Mouse (Mus musculus): ENCODE measurements around the gene Chchd1. TPM values are rescaled to one million over a fixed set of nuclear protein-coding genes. Genes with fewer than 3 reads are reported as not detected.

Gene Chchd1
- polyA plus RNA-seq, 1 experiment from 2014 or later, result 188 TPM

DNA sequence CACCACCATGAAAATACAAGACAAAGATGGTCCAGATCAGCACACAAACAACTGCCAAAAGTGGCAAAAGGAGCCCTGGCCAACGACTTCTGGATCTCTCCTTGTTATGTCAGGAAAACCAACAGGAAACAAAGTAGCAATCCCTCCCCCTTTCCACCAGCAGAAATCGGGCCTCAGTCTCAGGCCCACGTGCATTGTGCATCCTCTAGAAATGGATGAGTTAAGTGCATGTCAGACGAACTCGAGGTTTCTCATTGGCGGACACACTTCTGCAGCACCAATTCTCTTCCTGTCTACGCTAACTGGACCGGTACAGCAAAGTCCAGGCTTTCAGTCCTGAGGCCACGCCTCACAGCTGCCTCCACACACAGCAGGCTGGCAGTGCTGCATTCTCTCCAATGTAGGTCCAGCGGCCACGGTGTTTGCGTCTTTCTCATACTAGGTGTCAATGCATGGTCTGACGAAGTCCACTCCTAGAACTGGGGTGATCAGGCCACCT, 33.1 kb downstream of the Chchd1 start:
- H3K27ac ChIP-seq (replicated peaks; ENCODE audit: low read depth, low read length), result no peak overlapping the region
- no peak for DNase-seq
- peaks cover 45% of the 10 kb centered on the region for H3K36me3 ChIP-seq (ENCODE audit: control insufficient read depth, insufficient read depth, low read length)
- H3K27me3 ChIP-seq (ENCODE audit: control insufficient read depth, insufficient read depth, low read length), result no peaks in the 10 kb centered on the region
- WGBS, result 91% methylated on average over 13 of the region's 13 CpGs
- ATAC-seq (ENCODE audit: low FRiP score, low TSS enrichment), result no peak
- H3K9me3 ChIP-seq (ENCODE audit: control insufficient read depth, low read length), result no peaks in the 10 kb centered on the region
- H3K4me3 ChIP-seq (replicated peaks; ENCODE audit: low read depth, low read length), result no peak overlapping the region
- H3K4me1 ChIP-seq (ENCODE audit: control insufficient read depth, insufficient read depth, low read length), result peaks cover 7% of the 10 kb centered on the region
- H3K9ac ChIP-seq (replicated peaks; ENCODE audit: low read length), result no peak overlapping the region
- H3K4me2 ChIP-seq (ENCODE audit: low read length), result no peak overlapping the region

DNA sequence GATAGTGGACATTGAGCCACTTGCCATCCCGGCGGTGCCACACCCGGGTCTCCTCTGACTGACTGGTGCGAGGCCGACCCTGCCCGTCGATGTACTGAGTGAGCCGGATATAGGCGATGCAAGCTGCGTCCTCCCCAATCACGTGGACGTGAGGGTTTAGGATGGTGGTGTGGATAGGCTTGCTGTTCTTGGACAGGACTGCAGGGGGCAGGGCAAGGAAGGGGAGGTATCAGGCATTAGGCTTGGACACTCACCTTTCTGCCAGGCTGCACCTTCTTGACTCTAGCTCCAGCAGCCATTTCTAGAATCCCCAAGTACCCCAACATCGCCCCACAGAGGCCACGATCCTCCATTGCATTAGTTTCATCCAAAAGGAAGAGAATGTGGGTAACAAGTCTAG, 34.5 kb downstream of the Chchd1 start:
- ATAC-seq (ENCODE audit: low FRiP score, low TSS enrichment), result no peak
- Histone ChIP-seq H3K27ac (replicated peaks; ENCODE audit: low read depth, low read length) (no peak overlapping the region), H3K9ac (replicated peaks; ENCODE audit: low read length) (no peak overlapping the region), H3K9me3 (ENCODE audit: control insufficient read depth, low read length) (no peaks in the 10 kb centered on the region), H3K4me2 (ENCODE audit: low read length) (no peak overlapping the region), H3K4me1 (ENCODE audit: control insufficient read depth, insufficient read depth, low read length) (peaks cover 7% of the 10 kb centered on the region), H3K36me3 (ENCODE audit: control insufficient read depth, insufficient read depth, low read length) (peaks cover 53% of the 10 kb centered on the region), H3K4me3 (replicated peaks; ENCODE audit: low read depth, low read length) (no peak overlapping the region), H3K27me3 (ENCODE audit: control insufficient read depth, insufficient read depth, low read length) (no peaks in the 10 kb centered on the region)
- DNase-seq, result peak; percentile 57
- WGBS, result 37% methylated on average over 14 of the region's 14 CpGs

DNA sequence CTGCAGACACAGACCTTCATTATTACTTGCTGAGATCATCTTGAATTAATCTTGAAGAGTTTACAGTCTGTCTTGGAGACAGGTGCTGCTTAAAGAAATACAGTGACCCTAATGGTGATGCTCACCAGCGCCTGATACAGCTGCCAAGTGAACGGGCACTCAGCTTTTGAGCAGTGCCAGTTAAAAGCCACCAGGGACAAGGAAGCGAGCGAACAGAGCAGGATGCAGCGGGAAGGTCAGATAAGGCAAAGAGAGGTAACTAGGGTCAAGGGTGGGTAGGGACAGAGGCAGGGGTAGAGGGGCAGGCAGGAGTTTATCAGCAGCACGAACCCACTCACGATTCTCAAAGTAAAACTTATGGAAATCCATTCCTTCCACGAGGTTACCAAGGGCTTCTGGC, 35.7 kb downstream of the Chchd1 start:
- DNase-seq (no peak), ATAC-seq (ENCODE audit: low FRiP score, low TSS enrichment) (no peak)
- H3K27me3 ChIP-seq (ENCODE audit: control insufficient read depth, insufficient read depth, low read length), result no peaks in the 10 kb centered on the region
- 90% methylated on average over 8 of the region's 8 CpGs for WGBS
- H3K4me3 ChIP-seq (replicated peaks; ENCODE audit: low read depth, low read length), result no peak overlapping the region
- H3K9ac ChIP-seq (replicated peaks; ENCODE audit: low read length), result no peak overlapping the region
- no peaks in the 10 kb centered on the region for H3K9me3 ChIP-seq (ENCODE audit: control insufficient read depth, low read length)
- H3K4me2 ChIP-seq (ENCODE audit: low read length), result no peak overlapping the region
- H3K36me3 ChIP-seq (ENCODE audit: control insufficient read depth, insufficient read depth, low read length), result peaks cover 57% of the 10 kb centered on the region
- no peak overlapping the region for H3K27ac ChIP-seq (replicated peaks; ENCODE audit: low read depth, low read length)
- H3K4me1 ChIP-seq (ENCODE audit: control insufficient read depth, insufficient read depth, low read length), result peaks cover 2% of the 10 kb centered on the region

DNA sequence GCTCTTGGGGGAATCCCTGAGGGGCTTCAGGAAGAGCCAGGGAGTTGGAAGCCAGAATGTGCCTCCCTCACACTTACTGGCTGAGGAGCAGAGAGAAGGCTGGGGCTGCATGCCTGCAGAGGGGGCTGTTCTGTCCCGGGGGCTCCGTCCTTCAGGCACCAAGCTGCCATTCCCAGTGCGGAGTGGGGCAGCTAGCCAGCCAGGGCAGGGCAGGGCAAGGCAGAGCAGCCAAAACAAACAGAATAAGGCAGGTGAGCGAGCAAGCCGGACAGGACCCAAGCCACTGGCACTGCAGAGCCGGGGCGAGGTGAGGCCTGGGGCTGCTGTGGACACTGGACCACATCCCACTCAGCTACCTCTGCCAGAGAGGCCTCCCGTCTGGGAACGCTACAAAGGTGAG, 38.5 kb downstream of the Chchd1 start:
- Histone ChIP-seq H3K27ac (replicated peaks; ENCODE audit: low read depth, low read length) (no peak overlapping the region), H3K9ac (replicated peaks; ENCODE audit: low read length) (no peak overlapping the region), H3K4me2 (ENCODE audit: low read length) (no peak overlapping the region), H3K9me3 (ENCODE audit: control insufficient read depth, low read length) (no peaks in the 10 kb centered on the region), H3K27me3 (ENCODE audit: control insufficient read depth, insufficient read depth, low read length) (no peaks in the 10 kb centered on the region), H3K36me3 (ENCODE audit: control insufficient read depth, insufficient read depth, low read length) (peaks cover 68% of the 10 kb centered on the region), H3K4me3 (replicated peaks; ENCODE audit: low read depth, low read length) (no peak overlapping the region), H3K4me1 (ENCODE audit: control insufficient read depth, insufficient read depth, low read length) (no peaks in the 10 kb centered on the region)
- ATAC-seq (ENCODE audit: low FRiP score, low TSS enrichment) (no peak), DNase-seq (no peak)
- WGBS, result 87% methylated on average over 9 of the region's 9 CpGs

DNA sequence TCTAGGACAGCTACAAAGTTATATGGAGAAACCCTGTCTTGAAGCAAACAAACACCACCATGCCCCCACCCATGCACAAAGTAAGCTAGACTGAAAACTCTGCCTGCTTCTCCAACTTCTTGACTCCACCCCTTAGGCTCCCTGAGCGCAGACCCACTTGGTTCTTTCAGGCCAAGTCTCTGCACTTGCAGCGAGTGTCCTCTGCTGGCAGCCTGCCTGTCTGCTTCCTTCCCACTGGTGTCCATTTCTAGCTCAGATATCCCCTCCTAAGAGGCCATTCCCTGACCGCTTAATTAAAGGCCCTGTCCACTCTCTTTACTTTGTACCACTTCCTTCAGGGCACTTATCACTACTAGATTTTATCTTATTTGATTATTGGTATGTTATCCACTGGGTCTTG, 40.8 kb downstream of the Chchd1 start:
- DNase-seq, result no peak
- no peak for ATAC-seq (ENCODE audit: low FRiP score, low TSS enrichment)
- H3K4me1 ChIP-seq (ENCODE audit: control insufficient read depth, insufficient read depth, low read length), result no peaks in the 10 kb centered on the region
- no peak overlapping the region for H3K9ac ChIP-seq (replicated peaks; ENCODE audit: low read length)
- peaks cover 63% of the 10 kb centered on the region for H3K36me3 ChIP-seq (ENCODE audit: control insufficient read depth, insufficient read depth, low read length)
- H3K4me3 ChIP-seq (replicated peaks; ENCODE audit: low read depth, low read length), result no peak overlapping the region
- H3K27me3 ChIP-seq (ENCODE audit: control insufficient read depth, insufficient read depth, low read length), result no peaks in the 10 kb centered on the region
- H3K4me2 ChIP-seq (ENCODE audit: low read length), result no peak overlapping the region
- H3K27ac ChIP-seq (replicated peaks; ENCODE audit: low read depth, low read length), result no peak overlapping the region
- WGBS, result 93% methylated on average over 3 of the region's 3 CpGs
- no peaks in the 10 kb centered on the region for H3K9me3 ChIP-seq (ENCODE audit: control insufficient read depth, low read length)

DNA sequence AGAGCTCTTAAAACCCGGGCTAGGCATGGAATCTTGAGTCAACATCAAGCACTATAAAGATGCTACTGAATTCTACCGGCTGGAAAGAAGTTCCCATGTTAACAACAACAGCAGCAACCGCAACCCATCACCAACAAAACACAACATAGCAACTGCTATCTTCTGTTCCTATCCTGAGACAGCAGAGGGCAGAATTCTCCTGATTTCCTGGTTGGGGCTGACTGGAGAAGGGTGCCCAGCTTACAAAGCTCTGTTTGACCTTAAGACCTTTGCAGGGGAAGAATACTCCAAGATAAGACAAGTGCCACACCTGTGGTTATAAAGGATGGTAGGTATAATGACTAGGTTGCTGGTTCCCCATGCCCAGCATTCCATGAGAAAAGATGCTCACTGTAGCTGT, 44.1 kb downstream of the Chchd1 start:
- WGBS, result 90% methylated on average over 3 of the region's 3 CpGs
- DNase-seq (no peak), ATAC-seq (ENCODE audit: low FRiP score, low TSS enrichment) (no peak)
- Histone ChIP-seq H3K36me3 (ENCODE audit: control insufficient read depth, insufficient read depth, low read length) (peaks cover 39% of the 10 kb centered on the region), H3K4me3 (replicated peaks; ENCODE audit: low read depth, low read length) (no peak overlapping the region), H3K4me2 (ENCODE audit: low read length) (no peak overlapping the region), H3K9ac (replicated peaks; ENCODE audit: low read length) (no peak overlapping the region), H3K9me3 (ENCODE audit: control insufficient read depth, low read length) (no peaks in the 10 kb centered on the region), H3K27ac (replicated peaks; ENCODE audit: low read depth, low read length) (no peak overlapping the region), H3K4me1 (ENCODE audit: control insufficient read depth, insufficient read depth, low read length) (no peaks in the 10 kb centered on the region), H3K27me3 (ENCODE audit: control insufficient read depth, insufficient read depth, low read length) (no peaks in the 10 kb centered on the region)

DNA sequence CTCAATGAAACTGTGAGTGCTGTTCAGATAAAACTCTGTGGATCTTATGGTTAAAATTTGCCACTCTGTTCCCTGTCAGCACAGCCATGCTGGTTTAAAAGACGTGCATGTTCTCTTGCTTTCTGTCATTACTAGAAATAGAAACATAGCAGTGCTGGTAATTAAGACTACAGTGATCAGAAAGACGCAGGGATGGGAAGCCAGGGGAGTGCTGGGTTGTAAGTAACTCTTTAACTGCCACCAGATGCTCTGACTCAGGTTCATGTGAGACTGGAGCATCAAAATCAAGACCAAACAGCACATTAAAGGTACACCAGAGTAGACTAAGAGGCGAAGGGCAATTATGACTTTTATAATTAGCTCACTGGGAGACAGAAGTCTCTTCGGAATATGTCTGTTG, 45.6 kb downstream of the Chchd1 start:
- H3K9ac ChIP-seq (replicated peaks; ENCODE audit: low read length), result no peak overlapping the region
- H3K4me3 ChIP-seq (replicated peaks; ENCODE audit: low read depth, low read length), result no peak overlapping the region
- no peaks in the 10 kb centered on the region for H3K27me3 ChIP-seq (ENCODE audit: control insufficient read depth, insufficient read depth, low read length)
- no peak overlapping the region for H3K4me2 ChIP-seq (ENCODE audit: low read length)
- ATAC-seq (ENCODE audit: low FRiP score, low TSS enrichment), result no peak
- H3K4me1 ChIP-seq (ENCODE audit: control insufficient read depth, insufficient read depth, low read length), result no peaks in the 10 kb centered on the region
- H3K27ac ChIP-seq (replicated peaks; ENCODE audit: low read depth, low read length), result no peak overlapping the region
- no peak for DNase-seq
- H3K9me3 ChIP-seq (ENCODE audit: control insufficient read depth, low read length), result no peaks in the 10 kb centered on the region
- WGBS, result 82% methylated on average over 4 of the region's 4 CpGs
- H3K36me3 ChIP-seq (ENCODE audit: control insufficient read depth, insufficient read depth, low read length), result peaks cover 35% of the 10 kb centered on the region

DNA sequence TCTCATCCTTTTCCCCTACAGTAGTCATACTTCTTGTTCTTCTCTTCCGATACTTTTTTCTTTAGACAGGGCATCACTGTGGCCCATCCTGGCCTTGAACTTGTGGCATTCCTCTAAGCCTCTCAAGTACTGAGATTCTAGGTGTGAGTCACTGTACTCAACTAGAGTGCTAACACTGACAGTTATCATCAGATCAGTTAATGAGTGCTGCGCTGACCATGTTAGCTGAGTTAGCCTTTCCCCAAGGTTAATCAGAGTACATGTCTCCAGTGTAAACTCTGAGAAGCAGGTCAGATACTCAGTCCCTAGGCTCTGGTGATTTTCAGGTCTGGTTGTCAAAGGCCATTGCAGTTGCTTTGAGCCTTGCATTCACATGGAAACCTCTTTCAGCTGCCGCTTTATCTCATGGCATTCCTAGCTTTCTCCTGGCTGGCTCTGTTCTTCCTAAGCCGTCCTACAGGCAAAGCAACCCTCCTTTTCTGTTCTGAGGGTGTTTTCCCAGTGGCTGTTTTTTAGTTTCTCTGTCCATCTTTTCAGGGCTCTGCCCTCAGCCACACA, 46.8 kb downstream of the Chchd1 start:
- no peak for ATAC-seq (ENCODE audit: low FRiP score, low TSS enrichment)
- H3K36me3 ChIP-seq (ENCODE audit: control insufficient read depth, insufficient read depth, low read length), result peaks cover 27% of the 10 kb centered on the region
- WGBS, result 86% methylated on average over 4 of the region's 4 CpGs

DNA sequence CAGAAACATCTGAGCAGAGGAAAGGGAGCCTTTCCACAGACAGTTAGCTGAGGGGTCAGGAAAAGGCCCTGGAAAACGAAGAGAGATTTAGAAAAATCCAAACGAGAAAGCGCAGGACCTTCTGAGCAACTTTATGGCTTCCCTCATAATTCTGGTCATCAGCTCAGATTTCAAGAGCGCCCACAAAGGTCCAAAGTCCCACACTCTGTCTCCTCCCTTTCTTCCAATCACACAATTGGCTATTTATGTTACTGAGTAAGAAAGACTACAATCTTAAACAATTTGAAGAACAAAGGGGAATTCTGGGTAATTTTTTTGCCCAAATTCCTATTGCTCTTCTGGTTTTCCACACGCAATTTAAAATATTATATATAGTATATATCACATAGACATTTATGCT, 47.7 kb downstream of the Chchd1 start:
- Histone ChIP-seq H3K9ac (replicated peaks; ENCODE audit: low read length) (no peak overlapping the region), H3K4me3 (replicated peaks; ENCODE audit: low read depth, low read length) (no peak overlapping the region), H3K27me3 (ENCODE audit: control insufficient read depth, insufficient read depth, low read length) (no peaks in the 10 kb centered on the region), H3K36me3 (ENCODE audit: control insufficient read depth, insufficient read depth, low read length) (peaks cover 29% of the 10 kb centered on the region), H3K4me2 (ENCODE audit: low read length) (no peak overlapping the region), H3K27ac (replicated peaks; ENCODE audit: low read depth, low read length) (no peak overlapping the region), H3K4me1 (ENCODE audit: control insufficient read depth, insufficient read depth, low read length) (no peaks in the 10 kb centered on the region), H3K9me3 (ENCODE audit: control insufficient read depth, low read length) (no peaks in the 10 kb centered on the region)
- ATAC-seq (ENCODE audit: low FRiP score, low TSS enrichment), result no peak
- DNase-seq, result no peak
- WGBS, result 94% methylated on average over 5 of the region's 5 CpGs

More for the DNA sequence above, 46.8 kb downstream of the Chchd1 start:
- no peak overlapping the region for H3K4me2 ChIP-seq (ENCODE audit: low read length)
- no peaks in the 10 kb centered on the region for H3K27me3 ChIP-seq (ENCODE audit: control insufficient read depth, insufficient read depth, low read length)
- H3K4me3 ChIP-seq (replicated peaks; ENCODE audit: low read depth, low read length), result no peak overlapping the region
- H3K9ac ChIP-seq (replicated peaks; ENCODE audit: low read length), result no peak overlapping the region
- H3K4me1 ChIP-seq (ENCODE audit: control insufficient read depth, insufficient read depth, low read length), result no peaks in the 10 kb centered on the region
- no peak for DNase-seq
- H3K27ac ChIP-seq (replicated peaks; ENCODE audit: low read depth, low read length), result no peak overlapping the region
- no peaks in the 10 kb centered on the region for H3K9me3 ChIP-seq (ENCODE audit: control insufficient read depth, low read length)
